Comparison of ENCODE assay signal across 23 mouse cellular contexts in genomic region chr16:89898299-89898625, GRCm38 (mm10).
DNase-seq lines count a peak whose midpoint lies in the region; ATAC-seq and TF ChIP-seq lines count a peak whose summit lies in the region.
"Had no signal": no experiment of that assay in that cellular context is flagged by ENCODE, and none has a peak within 500 bp of the region (broad histone marks: within the 10 kb centered on the region; RNA-seq: fewer than 3 reads in every experiment).

No protein-coding gene starts in this region.

- 84% methylated on average over 14 of the region's 14 CpGs for WGBS in forebrain, postnatal 0 days
- 93% methylated on average over 14 of the region's 14 CpGs for WGBS in forebrain, embryonic 12.5 days
- WGBS in olfactory bulb, adult 2 months: 35% methylated on average over 14 of the region's 14 CpGs

- H3K9me3 ChIP-seq in forebrain, postnatal 0 days (ENCODE audit: low read length): no peaks in the 10 kb centered on the region
- no peaks in the 10 kb centered on the region for H3K9me3 ChIP-seq in forebrain, embryonic 12.5 days
- H3K9me3 ChIP-seq: heart, embryonic 15.5 days; midbrain, embryonic 15.5 days; neural tube, embryonic 13.5 days; stomach, embryonic 15.5 days had no signal

- TF ChIP-seq POLR2A in olfactory bulb, adult 2 months (IDR thresholded peaks at IDR 0.05; ENCODE audit: insufficient read depth, low read depth, low read length): no peak

- no peaks in the 10 kb centered on the region for H3K36me3 ChIP-seq in forebrain, postnatal 0 days (ENCODE audit: insufficient read depth)
- peaks cover 3% of the 10 kb centered on the region for H3K36me3 ChIP-seq in forebrain, embryonic 12.5 days (replicated peaks)
- H3K36me3 ChIP-seq: heart, embryonic 15.5 days; midbrain, embryonic 15.5 days; stomach, embryonic 15.5 days had no signal

- intact Hi-C loops in left cerebral cortex, adult 2 months (cut with DNase I): loop anchor here (2.0 to 5.0 kb wide), 3 partner anchors 56 to 126 kb away; no protein-coding TSS in a partner anchor

- no peak overlapping the region for H3K4me3 ChIP-seq in forebrain, postnatal 0 days (ENCODE audit: low read depth, low read length)
- H3K4me3 ChIP-seq in forebrain, embryonic 12.5 days (replicated peaks): no peak overlapping the region
- peak overlapping the region; percentile 50 for H3K4me3 ChIP-seq in left cerebral cortex, adult 2 months
- peak overlapping the region; percentile 70 for H3K4me3 ChIP-seq in olfactory bulb, adult 2 months (ENCODE audit: insufficient read depth, low read depth, low read length)
- H3K4me3 ChIP-seq: embryonic facial prominence, embryonic 13.5 days; heart, adult 2 months; heart, embryonic 15.5 days; midbrain, embryonic 15.5 days; neural tube, embryonic 13.5 days; stomach, embryonic 15.5 days had no signal

- peaks cover 12% of the 10 kb centered on the region; the same call in 1 of the 2 replicates for H3K4me1 ChIP-seq in forebrain, postnatal 0 days (ENCODE audit: insufficient read depth)
- H3K4me1 ChIP-seq in forebrain, embryonic 12.5 days: no peaks in the 10 kb centered on the region
- peaks cover 29% of the 10 kb centered on the region for H3K4me1 ChIP-seq in olfactory bulb, adult 2 months (ENCODE audit: control insufficient read depth, insufficient read depth, low read length)
- H3K4me1 ChIP-seq: heart, embryonic 15.5 days; stomach, embryonic 15.5 days had no signal

- peak overlapping the region; percentile 69 for H3K27ac ChIP-seq in forebrain, postnatal 0 days (ENCODE audit: low read depth, low read length)
- no peak overlapping the region for H3K27ac ChIP-seq in forebrain, embryonic 12.5 days
- peak overlapping the region; percentile 86 for H3K27ac ChIP-seq in left cerebral cortex, adult 2 months
- H3K27ac ChIP-seq in olfactory bulb, adult 2 months (ENCODE audit: insufficient read depth, low read depth, low read length): peak overlapping the region; percentile 98
- H3K27ac ChIP-seq: embryonic facial prominence, embryonic 13.5 days; heart, adult 2 months; heart, embryonic 15.5 days; hindbrain, embryonic 14.5 days; macrophage; midbrain, embryonic 15.5 days; neural tube, embryonic 13.5 days; stomach, embryonic 15.5 days had no signal

- peak overlapping the region; percentile 43 for H3K4me2 ChIP-seq in forebrain, postnatal 0 days (ENCODE audit: low read depth)
- no peak overlapping the region for H3K4me2 ChIP-seq in forebrain, embryonic 12.5 days
- H3K4me2 ChIP-seq: embryonic facial prominence, embryonic 13.5 days; heart, embryonic 15.5 days; hindbrain, embryonic 14.5 days; liver, embryonic 11.5 days; midbrain, embryonic 15.5 days; neural tube, embryonic 13.5 days; stomach, embryonic 15.5 days had no signal

- no peaks in the 10 kb centered on the region for H3K27me3 ChIP-seq in forebrain, postnatal 0 days (ENCODE audit: insufficient read depth, low read length)
- H3K27me3 ChIP-seq in forebrain, embryonic 12.5 days: no peaks in the 10 kb centered on the region
- H3K27me3 ChIP-seq: embryonic facial prominence, embryonic 13.5 days; heart, embryonic 15.5 days; midbrain, embryonic 15.5 days; neural tube, embryonic 13.5 days; stomach, embryonic 15.5 days had no signal

- H3K9ac ChIP-seq in forebrain, postnatal 0 days: no peak overlapping the region
- H3K9ac ChIP-seq in forebrain, embryonic 12.5 days: no peak overlapping the region
- H3K9ac ChIP-seq: embryonic facial prominence, embryonic 13.5 days; heart, embryonic 15.5 days; hindbrain, embryonic 14.5 days; liver, postnatal 0 days; midbrain, embryonic 15.5 days; neural tube, embryonic 13.5 days; stomach, embryonic 15.5 days had no signal

- no peak for DNase-seq in forebrain, postnatal 0 days
- no peak for DNase-seq in left cerebral cortex, adult 2 months (ENCODE audit: extremely low spot score in 1 of 2, low spot score in 2 of 2)
- no peak for DNase-seq in left cerebral cortex, adult 9 months (ENCODE audit: low spot score in 2 of 2)
- DNase-seq in brain, adult 2 months (ENCODE audit: low read depth, low spot score): peak; percentile 53
- DNase-seq in embryo, embryonic 11 days: no peak
- DNase-seq: adrenal gland, postnatal 25 days; kidney, adult 9 months; kidney, postnatal 14 days; liver, postnatal 0 days; thymus, postnatal 25 days had no signal

- no peak for ATAC-seq in forebrain, postnatal 0 days
- ATAC-seq in forebrain, embryonic 12.5 days (ENCODE audit: low FRiP score): no peak; the same call in 1 of the 2 replicates
- ATAC-seq: intestine, embryonic 16.5 days; liver, postnatal 0 days; lung, postnatal 0 days; midbrain, embryonic 15.5 days had no signal

- no peak for TF ChIP-seq CTCF in forebrain, postnatal 0 days (IDR thresholded peaks at IDR 0.05; ENCODE audit: low read depth)
- TF ChIP-seq CTCF in left cerebral cortex, adult 2 months (IDR thresholded peaks at IDR 0.05): no peak
- TF ChIP-seq CTCF in olfactory bulb, adult 2 months (IDR thresholded peaks at IDR 0.05; ENCODE audit: insufficient read depth, low read depth, low read length): no peak

Comparison
In these comparisons a context has a peak if more than half of its experiments do, and no peak if none do; other contexts are left out.
1. H3K4me3 ChIP-seq: peak in left cerebral cortex, adult 2 months (single experiment) and olfactory bulb, adult 2 months (single experiment); none in forebrain, postnatal 0 days (single experiment) and forebrain, embryonic 12.5 days (single experiment).